Mouse (Mus musculus) heart, postnatal 36 days (tissue): ENCODE data around the gene Gm20388. TPM values are rescaled to one million over a fixed set of nuclear protein-coding genes. Genes with fewer than 3 reads are reported as not detected.

Source experiments
- DNase-seq, 2 experiments: peaks; one replicate each; pipeline ENCODE4 v3.0.0; 2021 to 2022
- intact Hi-C: fragments of 180-260 bp; cut with DNase I; formaldehyde crosslinking; loops from one replicate; pipeline ENCODE4 v1.15.1; 2025
- total RNA-seq, 2 experiments: library from RNA; stranded (reverse); gene quantifications; 2 replicates each; pipeline ENCODE4 v1.2.3; 2021

Gm20388 gene
- total RNA-seq, 2 experiments from 2014 or later: 3.5 to 4.9 TPM

DNA sequence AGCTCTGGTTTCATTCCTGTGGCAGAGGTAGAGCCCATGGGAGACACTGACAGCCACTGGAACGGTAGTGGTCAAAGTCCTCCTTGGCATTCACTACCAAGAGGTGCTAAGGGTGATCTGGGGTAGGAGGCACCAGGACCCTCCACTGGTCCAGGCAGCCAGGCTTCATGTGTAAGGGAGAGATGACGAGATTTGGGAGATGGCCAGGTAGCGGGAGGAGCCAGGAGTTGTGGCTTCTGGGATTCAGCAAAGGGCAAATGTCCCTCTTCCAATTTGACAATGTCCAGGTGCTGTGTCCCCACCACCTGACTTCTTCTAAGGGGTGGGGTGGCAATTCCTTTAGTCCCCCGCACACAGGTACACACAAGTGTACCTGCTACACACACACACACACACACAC, 501.7 kb downstream of the Gm20388 start:
- DNase-seq: no peak
- intact Hi-C loops: no loop called here

- intact Hi-C loops: no loop called here
- no peak for DNase-seq
These were observed 502.4 kb downstream of the Gm20388 start for GRCm38 (mm10) chr8:120412911-120413625.

- intact Hi-C loops: no loop called here
- no peak for DNase-seq
These were observed 503.0 kb downstream of the Gm20388 start for GRCm38 (mm10) chr8:120413626-120413988.

DNA sequence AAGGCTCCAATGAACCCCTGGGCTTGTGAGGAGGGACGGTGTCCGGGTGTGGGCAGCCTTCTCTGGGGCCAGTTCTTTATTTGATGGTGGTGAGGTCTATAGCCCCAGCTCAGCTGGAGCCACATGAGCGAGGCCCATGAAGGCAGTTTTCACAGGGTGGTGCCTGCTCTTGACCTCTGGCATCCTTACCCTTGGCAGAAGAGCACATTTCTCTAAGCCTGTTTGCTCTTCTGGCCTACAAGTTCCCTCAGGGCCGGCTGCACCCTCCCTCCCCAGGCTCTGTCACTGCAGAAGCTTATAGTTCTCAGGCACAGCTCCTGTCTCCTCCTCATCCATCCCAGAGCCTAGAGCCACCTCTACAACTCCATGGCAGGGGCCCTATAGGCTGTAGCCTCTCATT, 503.6 kb downstream of the Gm20388 start:
- no peak for DNase-seq
- intact Hi-C loops: no loop called here

DNA sequence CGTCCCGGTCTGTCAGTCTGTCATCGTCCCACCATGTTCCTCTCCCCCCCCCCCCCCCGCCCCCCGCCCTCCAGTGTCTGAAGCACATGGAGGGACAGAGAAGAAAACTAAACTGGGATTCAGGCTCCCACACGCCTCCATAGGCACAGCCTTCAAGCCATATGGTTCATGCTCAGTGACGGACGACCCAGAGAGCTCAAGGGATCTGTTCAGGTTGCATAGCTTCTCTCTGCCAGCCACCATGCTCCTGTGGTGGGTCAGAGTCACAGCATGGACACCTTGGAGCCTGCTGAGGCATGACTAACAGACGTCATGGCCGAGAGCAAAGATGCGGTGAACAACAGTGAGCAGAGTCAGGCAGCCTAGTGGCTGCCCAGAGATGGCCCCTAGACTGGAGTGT, 504.8 kb downstream of the Gm20388 start:
- intact Hi-C loops: loop anchor here (5.0 kb wide), 1 partner anchor 72 kb away; no protein-coding TSS in a partner anchor
- no peak for DNase-seq

- DNase-seq: no peak
- intact Hi-C loops: loop anchor here (2.0 to 5.0 kb wide), 3 partner anchors 33 to 119 kb away; no protein-coding TSS in a partner anchor
These were observed 505.5 kb downstream of the Gm20388 start for GRCm38 (mm10) chr8:120416173-120416521.

- intact Hi-C loops: loop anchor here (2.0 to 5.0 kb wide), 3 partner anchors 34 to 118 kb away; no protein-coding TSS in a partner anchor
- peak; percentile 74 to 82 for DNase-seq
These were observed 506.1 kb downstream of the Gm20388 start for GRCm38 (mm10) chr8:120416522-120417394.

DNA sequence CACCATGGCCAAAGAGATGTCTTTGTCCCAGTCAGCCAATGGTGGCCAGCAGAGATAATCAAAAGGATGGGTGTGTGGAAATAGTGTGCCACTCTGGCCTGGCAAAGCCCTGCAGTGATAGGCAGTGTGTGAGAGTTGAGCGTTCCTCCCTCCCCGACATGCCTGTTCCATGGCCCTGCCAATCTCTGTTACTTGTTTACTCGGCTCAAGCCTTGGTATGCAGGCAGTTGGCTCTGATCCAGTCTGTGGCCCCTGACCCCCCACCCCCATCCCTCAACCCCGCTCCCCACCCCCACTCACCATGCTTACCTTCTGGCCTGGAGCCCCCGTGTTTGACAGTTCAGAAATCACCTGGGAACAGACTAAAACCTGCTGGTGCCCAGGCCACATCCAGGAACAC, 507.5 kb downstream of the Gm20388 start:
- intact Hi-C loops: loop anchor here (5.0 kb wide), 1 partner anchor 69 kb away; no protein-coding TSS in a partner anchor
- DNase-seq: no peak

DNA sequence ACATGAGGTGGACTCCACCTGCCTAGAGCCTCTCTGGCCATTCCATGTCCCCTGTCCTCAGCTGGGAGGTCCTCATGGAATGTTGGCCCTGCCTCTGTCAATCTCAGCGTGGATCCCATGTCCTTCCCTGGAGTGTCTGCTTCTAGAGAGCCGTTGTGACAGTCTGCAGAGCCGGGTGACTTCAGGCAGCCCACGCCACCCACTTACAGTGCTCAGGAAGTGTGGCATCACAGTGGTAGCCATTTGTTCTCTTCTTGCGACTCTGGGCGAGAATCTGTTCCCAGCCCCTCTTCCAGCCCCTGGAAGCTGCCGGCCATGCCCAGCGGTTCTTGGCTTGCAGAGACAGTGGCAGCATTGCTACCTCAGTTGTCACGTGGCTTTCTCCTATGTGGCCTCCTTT, 509.0 kb downstream of the Gm20388 start:
- no peak for DNase-seq
- intact Hi-C loops: loop anchor here (5.0 kb wide), 1 partner anchor 68 kb away; no protein-coding TSS in a partner anchor

- intact Hi-C loops: no loop called here
- no peak for DNase-seq
These were observed 509.6 kb downstream of the Gm20388 start for GRCm38 (mm10) chr8:120420226-120420625.

DNA sequence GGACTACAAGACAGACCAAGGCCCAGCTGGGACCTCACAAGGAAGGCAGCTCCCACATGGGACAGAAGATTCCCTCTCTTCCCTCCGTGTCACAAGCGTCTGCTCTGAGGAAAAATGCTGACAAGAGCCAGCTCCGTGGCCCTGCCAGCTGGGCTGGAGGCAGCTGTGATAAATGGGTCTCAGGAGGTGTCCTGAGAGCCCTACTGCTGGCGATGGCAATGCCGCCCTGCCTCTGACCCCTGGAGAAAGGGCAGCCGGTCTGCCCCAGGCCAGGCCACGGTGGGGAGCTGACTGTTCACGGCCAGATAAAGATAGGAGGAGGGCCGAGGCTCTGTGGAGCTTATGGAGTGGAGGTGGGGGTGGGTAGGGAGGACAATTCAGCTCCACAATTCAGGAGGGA, 511.0 kb downstream of the Gm20388 start:
- intact Hi-C loops: no loop called here
- DNase-seq: peak; percentile 27 to 31

DNA sequence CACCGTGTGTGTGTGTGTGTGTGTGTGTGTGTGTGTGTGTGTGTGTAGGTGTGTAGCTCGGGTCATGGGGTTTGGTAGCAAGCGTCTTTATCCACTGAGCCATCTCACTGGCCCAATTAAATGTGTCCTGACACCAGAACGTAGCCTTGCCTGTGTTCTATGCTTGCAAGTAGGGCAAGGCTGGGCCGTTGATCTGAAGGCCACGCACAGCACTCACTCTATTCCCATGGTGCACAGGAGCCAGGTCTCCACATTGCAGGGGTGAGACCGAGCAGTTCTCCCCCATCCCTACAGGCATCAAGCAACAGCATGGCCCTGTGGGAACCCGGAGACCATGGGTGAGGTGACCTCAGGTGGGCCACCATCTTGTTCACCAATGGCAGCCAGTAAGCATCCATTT, 511.6 kb downstream of the Gm20388 start:
- intact Hi-C loops: no loop called here
- DNase-seq: no peak

DNA sequence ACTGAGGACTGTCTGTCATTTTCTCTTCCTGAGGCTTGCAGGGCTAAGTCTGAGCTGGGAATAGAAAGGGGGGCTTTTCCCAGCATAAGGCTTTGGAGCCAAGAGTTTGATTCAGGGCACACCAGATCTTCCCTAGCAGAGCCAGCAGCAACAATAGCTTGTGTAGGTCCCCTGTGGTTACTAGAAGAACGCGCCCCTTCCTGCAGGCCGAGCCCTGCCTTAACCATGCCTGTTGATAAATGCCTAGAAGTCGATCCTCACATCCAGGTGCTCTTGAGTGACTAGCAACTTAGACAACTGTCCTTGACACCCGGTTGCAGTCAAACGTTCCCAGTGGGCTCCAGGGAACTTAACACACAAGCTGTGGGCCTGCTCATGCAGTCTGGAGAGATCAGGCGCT, 512.9 kb downstream of the Gm20388 start:
- intact Hi-C loops: no loop called here
- DNase-seq: no peak

DNA sequence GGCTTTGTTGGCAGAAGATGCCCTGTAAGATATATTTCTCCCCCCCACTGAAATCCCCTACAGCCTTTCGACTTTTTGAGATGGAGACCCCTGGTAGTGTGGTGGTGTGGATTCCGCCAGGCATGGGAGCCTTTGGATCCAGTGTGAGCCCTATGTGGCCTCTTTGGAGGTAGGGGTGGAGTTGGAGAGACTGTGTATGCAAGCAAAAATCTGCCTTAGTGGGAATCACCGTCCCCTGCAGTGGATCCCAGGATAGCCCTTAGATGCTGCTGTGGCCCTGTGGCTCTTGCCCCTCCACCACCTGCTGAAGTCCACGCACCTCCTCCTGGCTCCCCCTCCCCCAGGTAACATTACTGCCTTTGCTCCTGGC, 514.2 kb downstream of the Gm20388 start:
- DNase-seq: no peak
- intact Hi-C loops: no loop called here

DNA sequence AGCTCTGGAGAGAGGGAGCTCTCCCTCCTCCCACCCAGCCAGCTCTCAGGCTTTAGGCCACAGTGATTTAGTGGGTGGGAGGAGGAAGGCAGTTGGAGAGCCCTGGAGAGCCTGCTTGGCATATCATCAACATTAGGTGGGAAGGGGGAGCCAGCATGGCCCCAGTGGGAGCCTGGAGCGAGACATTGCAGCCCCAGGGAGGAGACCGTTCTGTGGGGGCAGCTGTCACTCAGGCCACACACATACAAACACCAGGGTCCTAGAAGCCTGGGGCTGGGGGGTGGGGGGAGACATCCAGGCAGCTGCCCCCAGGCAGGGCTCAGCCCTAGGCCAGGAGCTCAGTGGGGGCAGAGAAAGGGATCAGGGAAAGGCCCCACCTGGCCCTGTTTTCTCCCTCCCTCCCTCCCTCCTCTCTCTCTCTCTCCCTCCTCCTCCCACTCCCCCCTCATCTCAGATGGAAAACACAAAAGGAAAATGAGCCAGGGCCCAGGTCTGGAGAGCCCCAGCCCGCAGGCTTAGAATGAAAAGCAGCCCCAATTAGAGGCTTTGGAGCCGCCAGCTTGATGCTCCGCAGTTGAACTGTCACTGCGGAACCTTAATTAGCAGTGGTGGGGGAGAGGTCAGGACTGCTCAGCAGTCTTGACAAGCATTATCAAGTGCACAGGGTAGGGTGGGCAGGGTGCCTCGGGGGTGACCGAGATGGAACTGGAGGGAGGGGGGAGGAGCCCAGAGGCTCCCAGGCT, 514.7 kb downstream of the Gm20388 start:
- no peak for DNase-seq
- intact Hi-C loops: no loop called here

- no peak for DNase-seq
- intact Hi-C loops: no loop called here
These were observed 515.5 kb downstream of the Gm20388 start for GRCm38 (mm10) chr8:120426105-120426504.

DNA sequence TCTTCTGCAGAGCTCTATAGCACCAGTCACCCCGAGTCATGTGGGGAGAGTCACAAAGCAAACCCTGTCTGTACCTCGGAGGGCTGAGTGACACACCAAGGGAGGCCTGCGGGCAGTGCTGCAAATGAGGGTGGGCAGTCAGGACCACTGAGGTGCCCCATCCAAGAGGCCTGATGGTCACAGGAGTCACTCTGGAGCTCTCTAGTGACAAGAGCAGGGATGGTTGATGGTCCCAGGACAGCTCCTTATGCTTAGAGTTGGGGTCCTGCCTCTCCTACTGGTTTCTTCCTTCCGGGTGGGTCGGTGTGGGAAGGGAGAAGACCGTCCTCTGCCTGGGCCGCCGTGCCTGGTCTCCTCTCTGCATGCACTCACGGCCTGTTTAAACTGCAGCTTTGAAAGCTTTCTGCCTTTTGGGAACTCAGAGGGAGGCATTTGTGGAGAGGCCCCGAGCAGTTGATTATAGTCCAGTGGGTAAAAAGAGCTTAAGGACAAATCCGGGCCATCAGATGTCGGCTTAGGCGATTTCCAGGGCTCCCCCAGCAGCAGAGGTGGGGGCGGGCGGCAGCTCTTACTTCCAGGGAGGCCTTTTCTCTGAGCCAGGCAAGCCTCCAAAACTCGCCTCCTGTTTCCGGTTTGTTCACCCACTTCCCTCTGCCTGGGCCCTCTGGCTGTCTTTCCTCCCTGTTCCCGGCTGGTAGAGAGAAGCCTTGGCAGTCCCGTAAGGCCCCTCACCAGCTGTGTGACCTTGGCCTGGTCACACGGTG, 516.2 kb downstream of the Gm20388 start:
- intact Hi-C loops: no loop called here

DNA sequence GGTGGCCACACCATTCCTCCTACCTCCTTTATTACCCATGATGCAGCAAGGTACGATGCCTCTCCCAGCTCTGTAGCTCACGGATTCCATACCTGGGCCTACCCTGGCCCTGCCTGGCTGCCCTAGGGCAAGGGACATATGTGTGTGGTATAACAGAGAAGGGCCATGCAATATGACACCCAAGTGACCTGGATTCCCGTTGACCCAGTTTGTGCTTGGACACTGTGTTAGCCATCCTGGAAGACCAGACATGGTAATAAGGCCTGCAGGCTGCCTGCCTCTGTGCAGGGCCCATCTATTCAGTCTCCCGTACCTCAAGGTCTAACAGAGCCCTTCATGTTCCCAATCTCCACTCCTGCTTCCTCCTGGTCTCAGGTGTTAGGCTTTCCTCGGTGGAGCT, 517.9 kb downstream of the Gm20388 start:
- intact Hi-C loops: no loop called here
- DNase-seq: no peak

More for the DNA sequence above, 516.2 kb downstream of the Gm20388 start:
- peak; percentile 54 to 58 for DNase-seq

- intact Hi-C loops: no loop called here
- no peak for DNase-seq
These were observed 518.5 kb downstream of the Gm20388 start for GRCm38 (mm10) chr8:120429116-120429515.

GRCm38 (mm10) chr8:120431042-120431441, 520.4 kb downstream of the Gm20388 start:
- no peak for DNase-seq
- intact Hi-C loops: no loop called here
